Mouse (Mus musculus): ENCODE data around the gene Lrrc2. TPM values are rescaled to one million over a fixed set of nuclear protein-coding genes. Genes with fewer than 3 reads are reported as not detected.

The Lrrc2 gene
- polyA plus RNA-seq, 1 experiment from 2014 or later: 1.5 TPM

- no peaks in the 10 kb centered on the region for H3K36me3 ChIP-seq
- H3K27me3 ChIP-seq (replicated peaks): no peaks in the 10 kb centered on the region
- ATAC-seq (ENCODE audit: low FRiP score): no peak; the same call in 1 of the 2 replicates
- H3K4me3 ChIP-seq (replicated peaks): no peak overlapping the region
- WGBS: 33% methylated on average over 6 of the region's 6 CpGs
- no peak overlapping the region for H3K4me2 ChIP-seq
- H3K4me1 ChIP-seq: peaks cover 14% of the 10 kb centered on the region
- H3K9ac ChIP-seq (replicated peaks): no peak overlapping the region
- H3K27ac ChIP-seq (replicated peaks): no peak overlapping the region
- no peaks in the 10 kb centered on the region for H3K9me3 ChIP-seq (replicated peaks)
Measured at GRCm38 (mm10) chr9:110931573-110931972, 19.8 kb upstream of the Lrrc2 start.

GRCm38 (mm10) chr9:110933850-110934437, 17.4 kb upstream of the Lrrc2 start:
- WGBS: 45% methylated on average over 12 of the region's 12 CpGs

DNA sequence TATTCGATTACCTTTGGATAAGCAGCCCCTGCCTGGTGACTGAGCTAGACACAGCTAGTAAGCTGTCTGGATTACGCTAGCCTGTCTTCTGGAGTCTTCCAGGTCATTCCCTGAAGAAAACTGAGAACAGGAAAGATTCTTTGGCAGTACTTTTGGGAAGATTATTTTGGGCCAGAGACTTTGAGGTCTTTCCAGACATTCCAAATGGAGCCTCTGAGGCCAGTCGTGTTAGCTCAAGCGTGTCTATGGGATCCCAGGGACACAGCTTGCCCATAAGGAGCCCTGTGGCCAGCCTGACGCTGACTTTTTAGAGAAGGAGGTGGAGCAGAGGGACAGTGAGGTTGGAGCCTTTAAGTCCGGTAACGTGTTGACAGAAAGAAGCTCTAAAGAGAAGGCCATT, 15.4 kb upstream of the Lrrc2 start:
- Histone ChIP-seq H3K4me3 (replicated peaks) (no peak overlapping the region), H3K9me3 (replicated peaks) (no peaks in the 10 kb centered on the region), H3K27ac (replicated peaks) (no peak overlapping the region), H3K36me3 (no peaks in the 10 kb centered on the region), H3K9ac (replicated peaks) (no peak overlapping the region), H3K4me2 (no peak overlapping the region), H3K4me1 (peaks cover 14% of the 10 kb centered on the region), H3K27me3 (replicated peaks) (no peaks in the 10 kb centered on the region)
- 82% methylated on average over 7 of the region's 7 CpGs for WGBS
- no peak for ATAC-seq (ENCODE audit: low FRiP score)

More at GRCm38 (mm10) chr9:110933850-110934437, 17.4 kb upstream of the Lrrc2 start:
- Histone ChIP-seq H3K27ac (replicated peaks) (peak overlapping the region; percentile 74), H3K9me3 (replicated peaks) (no peaks in the 10 kb centered on the region), H3K27me3 (replicated peaks) (no peaks in the 10 kb centered on the region), H3K4me2 (no peak overlapping the region), H3K4me1 (peaks cover 14% of the 10 kb centered on the region), H3K4me3 (replicated peaks) (no peak overlapping the region), H3K9ac (replicated peaks) (no peak overlapping the region), H3K36me3 (no peaks in the 10 kb centered on the region)
- ATAC-seq (ENCODE audit: low FRiP score): peak; percentile 69

- no peak overlapping the region for H3K27ac ChIP-seq (replicated peaks)
- 79% methylated on average over 12 of the region's 12 CpGs for WGBS
- no peak overlapping the region for H3K4me3 ChIP-seq (replicated peaks)
- no peak overlapping the region for H3K9ac ChIP-seq (replicated peaks)
- H3K4me2 ChIP-seq: no peak overlapping the region
- no peak for ATAC-seq (ENCODE audit: low FRiP score)
- no peaks in the 10 kb centered on the region for H3K27me3 ChIP-seq (replicated peaks)
- H3K36me3 ChIP-seq: no peaks in the 10 kb centered on the region
- H3K9me3 ChIP-seq (replicated peaks): no peaks in the 10 kb centered on the region
- peaks cover 10% of the 10 kb centered on the region for H3K4me1 ChIP-seq
Measured at GRCm38 (mm10) chr9:110937506-110938490, 13.5 kb upstream of the Lrrc2 start.

- Histone ChIP-seq H3K9me3 (replicated peaks) (no peaks in the 10 kb centered on the region), H3K27ac (replicated peaks) (no peak overlapping the region), H3K4me2 (0 out of 2 replicates have a peak overlapping the region, but pooled peaks have one; percentile 39), H3K4me1 (peaks cover 13% of the 10 kb centered on the region), H3K36me3 (no peaks in the 10 kb centered on the region), H3K4me3 (replicated peaks) (no peak overlapping the region), H3K27me3 (replicated peaks) (peaks cover 17% of the 10 kb centered on the region; the same call in 1 of the 2 replicates), H3K9ac (replicated peaks) (no peak overlapping the region)
- no peak for ATAC-seq (ENCODE audit: low FRiP score)
- WGBS: 37% methylated on average over 13 of the region's 13 CpGs
Measured at GRCm38 (mm10) chr9:110944265-110944664, 7.1 kb upstream of the Lrrc2 start.

DNA sequence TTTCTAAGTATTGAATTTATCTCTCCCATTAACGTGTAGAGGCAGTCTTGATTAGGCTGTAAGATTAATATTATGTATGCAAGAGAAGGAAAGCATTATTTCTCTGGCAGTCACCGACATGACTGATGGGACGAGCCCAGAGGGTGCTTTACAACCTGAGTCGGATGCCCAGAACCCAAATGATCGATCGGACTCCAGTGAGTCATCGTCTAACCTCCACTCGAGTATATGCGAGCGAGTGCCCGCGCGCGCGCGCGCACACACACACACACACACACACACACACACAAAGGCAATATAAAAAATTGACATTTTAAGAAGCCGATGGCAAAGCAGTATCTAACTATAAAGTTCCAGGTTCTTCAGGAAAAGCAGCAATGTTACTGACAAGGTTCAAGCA, 6.0 kb upstream of the Lrrc2 start:
- Histone ChIP-seq H3K4me2 (peak overlapping the region; percentile 39), H3K9ac (replicated peaks) (no peak overlapping the region), H3K27me3 (replicated peaks) (peaks cover 17% of the 10 kb centered on the region; the same call in 1 of the 2 replicates), H3K36me3 (no peaks in the 10 kb centered on the region), H3K4me1 (peaks cover 13% of the 10 kb centered on the region), H3K27ac (replicated peaks) (no peak overlapping the region), H3K9me3 (replicated peaks) (no peaks in the 10 kb centered on the region), H3K4me3 (replicated peaks) (peak overlapping the region; percentile 8; the same call in 1 of the 2 replicates)
- 10% methylated on average over 18 of the region's 18 CpGs for WGBS
- ATAC-seq (ENCODE audit: low FRiP score): peak; percentile 22; the same call in 1 of the 2 replicates

GRCm38 (mm10) chr9:110945926-110946325, 5.4 kb upstream of the Lrrc2 start, which contains the start of gene Tdgf1:
TSS of gene Tdgf1 (minus strand) at chr9:110946158.
- peaks cover 13% of the 10 kb centered on the region for H3K4me1 ChIP-seq
- H3K4me2 ChIP-seq: peak within 1 kb of the TSS; percentile 39
- H3K9ac ChIP-seq (replicated peaks): no peak within 1 kb of the TSS
- no peaks in the 10 kb centered on the region for H3K36me3 ChIP-seq
- H3K9me3 ChIP-seq (replicated peaks): no peaks in the 10 kb centered on the region
- peaks cover 17% of the 10 kb centered on the region; the same call in 1 of the 2 replicates for H3K27me3 ChIP-seq (replicated peaks)
- H3K27ac ChIP-seq (replicated peaks): no peak within 1 kb of the TSS
- no peak for ATAC-seq (ENCODE audit: low FRiP score)
- WGBS: 15% methylated on average over 11 of the region's 11 CpGs
- H3K4me3 ChIP-seq (replicated peaks): peak within 1 kb of the TSS; percentile 8; the same call in 1 of the 2 replicates

GRCm38 (mm10) chr9:110946548-110947044, 4.7 kb upstream of the Lrrc2 start:
- H3K36me3 ChIP-seq: no peaks in the 10 kb centered on the region
- WGBS: 12% methylated on average over 20 of the region's 20 CpGs
- H3K27me3 ChIP-seq (replicated peaks): peaks cover 17% of the 10 kb centered on the region; the same call in 1 of the 2 replicates
- ATAC-seq (ENCODE audit: low FRiP score): no peak
- H3K9ac ChIP-seq (replicated peaks): no peak overlapping the region
- peaks cover 13% of the 10 kb centered on the region for H3K4me1 ChIP-seq
- no peak overlapping the region for H3K4me3 ChIP-seq (replicated peaks)
- no peak overlapping the region for H3K4me2 ChIP-seq
- no peak overlapping the region for H3K27ac ChIP-seq (replicated peaks)
- no peaks in the 10 kb centered on the region for H3K9me3 ChIP-seq (replicated peaks)

GRCm38 (mm10) chr9:110947261-110947661, 4.1 kb upstream of the Lrrc2 start:
- WGBS: 13% methylated on average over 6 of the region's 6 CpGs
- Histone ChIP-seq H3K9me3 (replicated peaks) (no peaks in the 10 kb centered on the region), H3K36me3 (no peaks in the 10 kb centered on the region), H3K4me3 (replicated peaks) (no peak overlapping the region), H3K4me1 (peaks cover 13% of the 10 kb centered on the region), H3K4me2 (no peak overlapping the region), H3K9ac (replicated peaks) (no peak overlapping the region), H3K27ac (replicated peaks) (no peak overlapping the region), H3K27me3 (replicated peaks) (peaks cover 18% of the 10 kb centered on the region; the same call in 1 of the 2 replicates)
- no peak for ATAC-seq (ENCODE audit: low FRiP score)

- no peak for ATAC-seq (ENCODE audit: low FRiP score)
- H3K4me2 ChIP-seq: no peak overlapping the region
- no peaks in the 10 kb centered on the region for H3K9me3 ChIP-seq (replicated peaks)
- no peak overlapping the region for H3K9ac ChIP-seq (replicated peaks)
- H3K4me3 ChIP-seq (replicated peaks): no peak overlapping the region
- H3K27ac ChIP-seq (replicated peaks): no peak overlapping the region
- 43% methylated on average over 6 of the region's 6 CpGs for WGBS
- peaks cover 19% of the 10 kb centered on the region; the same call in 1 of the 2 replicates for H3K27me3 ChIP-seq (replicated peaks)
- peaks cover 16% of the 10 kb centered on the region for H3K4me1 ChIP-seq
- H3K36me3 ChIP-seq: no peaks in the 10 kb centered on the region
Measured at GRCm38 (mm10) chr9:110947900-110948299, 3.4 kb upstream of the Lrrc2 start.

GRCm38 (mm10) chr9:110948813-110949310, 2.5 kb upstream of the Lrrc2 start:
- H3K4me2 ChIP-seq: no peak overlapping the region
- no peaks in the 10 kb centered on the region for H3K36me3 ChIP-seq
- ATAC-seq (ENCODE audit: low FRiP score): no peak
- no peaks in the 10 kb centered on the region for H3K9me3 ChIP-seq (replicated peaks)
- H3K4me3 ChIP-seq (replicated peaks): no peak overlapping the region
- 67% methylated on average over 8 of the region's 8 CpGs for WGBS
- H3K27ac ChIP-seq (replicated peaks): no peak overlapping the region
- peaks cover 19% of the 10 kb centered on the region; the same call in 1 of the 2 replicates for H3K27me3 ChIP-seq (replicated peaks)
- no peak overlapping the region for H3K9ac ChIP-seq (replicated peaks)
- peaks cover 21% of the 10 kb centered on the region for H3K4me1 ChIP-seq

Data from neural tube, embryonic 15.5 days (tissue).